Comparison of ENCODE assay signal across 24 mouse cellular contexts in the genomic region with DNA sequence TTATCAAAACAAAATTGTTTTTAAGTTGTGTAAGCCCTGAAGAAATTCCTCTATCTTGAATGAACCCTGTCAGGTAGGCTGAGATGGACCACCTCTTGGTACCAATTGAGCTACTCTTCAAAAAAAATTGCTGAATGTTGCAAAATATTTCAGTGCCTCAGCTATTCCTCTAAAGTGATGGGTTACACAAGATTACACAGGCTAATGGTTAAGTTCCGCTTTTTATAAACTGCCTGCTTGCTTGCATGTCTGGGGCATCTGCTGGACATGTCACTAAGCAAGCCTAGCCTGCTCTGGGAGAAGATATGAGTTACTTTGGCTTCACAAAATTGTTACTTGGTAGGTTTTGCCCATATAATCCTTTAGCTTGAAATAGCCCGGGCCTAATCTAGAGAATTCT. TPM values are rescaled to one million over a fixed set of nuclear protein-coding genes. Genes with fewer than 3 reads are reported as not detected.
DNase-seq lines count a peak whose midpoint lies in the region; ATAC-seq lines count a peak whose summit lies in the region.
"Had no signal": no experiment of that assay in that cellular context is flagged by ENCODE, and none has a peak within 500 bp of the region (broad histone marks: within the 10 kb centered on the region; RNA-seq: fewer than 3 reads in every experiment).

No protein-coding gene starts in this region.

- peak overlapping the region; percentile 73 for H3K27ac ChIP-seq in macrophage
- H3K27ac ChIP-seq: embryonic facial prominence, embryonic 10.5 days; heart, adult 2 months; heart, embryonic 15.5 days; hindbrain, embryonic 10.5 days; hindbrain, embryonic 14.5 days had no signal

- intact Hi-C loops in heart, postnatal 25 days (cut with DNase I): no loop called here

- no peak overlapping the region for H3K4me3 ChIP-seq in macrophage (ENCODE audit: inconsistent target)
- H3K4me3 ChIP-seq: embryonic facial prominence, embryonic 10.5 days; heart, adult 2 months; heart, embryonic 15.5 days; hindbrain, embryonic 10.5 days had no signal

- peak; percentile 18 for DNase-seq in heart, adult 11 months
- DNase-seq in heart, postnatal 25 days (ENCODE audit: low spot score): no peak
- DNase-seq in MEL-GATA-1-ER (ENCODE audit: extremely low read depth, low read depth): peak; percentile 31
- no peak for DNase-seq in spleen, adult 18-20 months
- DNase-seq: adrenal gland, postnatal 10 days; cerebellum, adult 11-12 months; cerebellum, adult 9-11 months; cerebellum, postnatal 36 days; gastrocnemius, postnatal 36 days; heart, adult 2 months; heart, postnatal 14 days had no signal

- ATAC-seq in neutrophil, adult 5-6 weeks (ENCODE audit: extremely low read depth, insufficient number of reproducible peaks, low FRiP score, poor library complexity, severe bottlenecking): 0 out of 2 replicates have a peak, but pooled peaks have one; percentile 39
- no peak for ATAC-seq in activated CD4-positive, CD25-positive, alpha-beta regulatory T cell, adult 4 months
- ATAC-seq: forebrain, embryonic 14.5 days had no signal

- H3K79me2 ChIP-seq in macrophage (ENCODE audit: inconsistent target): no peaks in the 10 kb centered on the region

- WGBS in macrophage (ENCODE audit: missing documents): 18% methylated on average over 2 of the region's 2 CpGs

- H3K36me3 ChIP-seq in macrophage (ENCODE audit: inconsistent target): no peaks in the 10 kb centered on the region
- H3K36me3 ChIP-seq: embryonic facial prominence, embryonic 10.5 days; heart, embryonic 15.5 days; hindbrain, embryonic 10.5 days had no signal

RNA-seq across cellular contexts. Expression of a gene that starts 2.3 kb away (rescaled TPM):
- not detected for total RNA-seq in heart, postnatal 25 days (2021)
- total RNA-seq in macrophage (2018; cell fraction: chromatin; rRNA removed): not detected
- not detected for total RNA-seq in macrophage (2018; cell fraction: cytosol; rRNA removed)
- total RNA-seq in macrophage (2018; cell fraction: nucleus; rRNA removed): not detected
- not detected in 3 replicates for polyA plus RNA-seq in macrophage (2018)
- total RNA-seq in neutrophil, adult 5-6 weeks (2017): not detected in 2 replicates
- polyA plus RNA-seq in activated CD4-positive, CD25-positive, alpha-beta regulatory T cell, adult 4 months (2017; shearing (Covaris generic)): not detected
- total RNA-seq: adrenal gland, postnatal 10 days; adrenal gland, postnatal 4 days; gastrocnemius, adult 8-10 months; gastrocnemius, postnatal 36 days; heart, adult 2 months; heart, postnatal 14 days had no signal
- polyA plus RNA-seq: C2C12; embryonic facial prominence, embryonic 10.5 days; embryonic facial prominence, embryonic 14.5 days; forebrain, embryonic 14.5 days; heart, adult 2 months; heart, embryonic 11.5 days; heart, embryonic 15.5 days; hindbrain, embryonic 10.5 days; hindbrain, embryonic 14.5 days had no signal

Comparison
In these comparisons a context has a peak if more than half of its experiments do, and no peak if none do; other contexts are left out.
1. DNase-seq: peak in heart, adult 11 months (single experiment) and MEL-GATA-1-ER (single experiment); none in heart, postnatal 25 days (single experiment) and spleen, adult 18-20 months (0 of 2).